Mouse (Mus musculus): Measurements from ENCODE around the gene Mreg.
A peak's percentile ranks its signal among the peaks of the same experiment; 100 is the strongest.

The Mreg gene

GRCm38 (mm10) chr1:72196626-72197359 lies 15.3 kb downstream of the Mreg start:
- no peak for DNase-seq (ENCODE audit: inconsistent age in 2 of 2, low spot score in 1 of 2)

DNA sequence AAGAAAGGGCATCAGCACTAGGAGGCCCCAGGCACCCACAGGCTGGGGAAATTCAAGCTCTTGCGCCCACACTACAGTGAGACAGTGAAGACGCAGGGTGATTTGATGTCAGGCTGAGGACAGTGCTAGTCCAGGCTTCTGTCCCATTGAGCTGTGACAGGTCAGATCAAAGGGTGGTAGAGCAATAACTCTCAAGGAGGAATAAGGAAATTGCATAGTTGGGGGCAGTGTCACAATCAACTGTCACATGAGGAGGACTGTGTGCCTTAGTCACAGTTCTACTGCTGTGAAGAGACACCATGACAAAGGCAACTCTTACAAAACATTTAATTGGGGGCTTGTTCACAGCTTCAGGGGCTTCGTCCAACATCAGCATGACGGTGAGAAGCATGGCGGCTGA lies 16.0 kb downstream of the Mreg start:
- no peak for DNase-seq (ENCODE audit: inconsistent age in 2 of 2, low spot score in 1 of 2)

DNA sequence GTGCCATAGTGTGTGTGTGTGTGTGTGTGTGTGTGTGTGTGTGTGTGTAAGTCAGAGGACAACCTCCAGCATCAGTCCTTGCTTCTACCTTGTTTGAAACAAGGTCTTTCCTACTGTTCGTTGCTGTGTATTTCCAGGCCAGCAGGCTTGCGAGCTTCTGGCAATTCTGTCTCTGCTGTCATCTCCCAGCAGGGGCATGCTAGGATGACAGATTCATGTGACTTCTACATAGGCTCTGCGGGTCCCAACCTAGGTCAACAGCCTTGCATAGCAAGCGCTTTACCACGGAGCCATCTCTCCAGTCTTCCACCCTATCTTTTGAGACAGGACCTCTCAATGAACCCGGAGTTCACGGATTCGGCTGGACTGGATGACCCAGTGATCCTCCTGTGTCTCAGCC lies 20.7 kb downstream of the Mreg start:
- DNase-seq (ENCODE audit: inconsistent age in 2 of 2, low spot score in 1 of 2), result no peak

GRCm38 (mm10) chr1:72188142-72188738 lies 23.9 kb downstream of the Mreg start:
- no peak for DNase-seq (ENCODE audit: inconsistent age in 2 of 2, low spot score in 1 of 2)

DNA sequence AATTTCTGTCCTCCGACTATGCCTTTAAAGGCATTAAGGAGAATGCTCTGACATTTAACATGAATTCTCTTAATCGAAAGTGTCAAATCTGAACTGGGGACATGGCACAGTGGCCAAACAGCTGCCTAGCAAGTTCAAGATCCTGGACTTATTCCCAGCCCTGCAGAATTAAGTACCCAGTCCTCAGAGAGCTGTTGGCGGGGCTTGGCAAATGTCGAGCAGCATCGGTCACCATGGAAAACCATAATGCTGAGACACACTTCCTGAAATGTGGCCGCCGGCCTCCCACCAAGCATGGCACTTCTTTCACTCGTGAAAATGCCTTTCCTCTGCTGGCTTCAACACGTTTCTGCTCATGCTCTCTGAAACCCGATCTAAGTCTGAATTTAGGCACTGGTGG lies 24.6 kb downstream of the Mreg start:
- DNase-seq (ENCODE audit: inconsistent age in 2 of 2, low spot score in 1 of 2), result no peak

GRCm38 (mm10) chr1:72186151-72186550 lies 26.0 kb downstream of the Mreg start:
- no peak for DNase-seq (ENCODE audit: inconsistent age in 2 of 2, low spot score in 1 of 2)

GRCm38 (mm10) chr1:72183554-72183953 lies 28.6 kb downstream of the Mreg start:
- DNase-seq (ENCODE audit: inconsistent age in 2 of 2, low spot score in 1 of 2), result no peak

- DNase-seq (ENCODE audit: inconsistent age in 2 of 2, low spot score in 1 of 2), result peak; percentile 33 to 59
Measured at GRCm38 (mm10) chr1:72182930-72183499, 29.1 kb downstream of the Mreg start.

DNA sequence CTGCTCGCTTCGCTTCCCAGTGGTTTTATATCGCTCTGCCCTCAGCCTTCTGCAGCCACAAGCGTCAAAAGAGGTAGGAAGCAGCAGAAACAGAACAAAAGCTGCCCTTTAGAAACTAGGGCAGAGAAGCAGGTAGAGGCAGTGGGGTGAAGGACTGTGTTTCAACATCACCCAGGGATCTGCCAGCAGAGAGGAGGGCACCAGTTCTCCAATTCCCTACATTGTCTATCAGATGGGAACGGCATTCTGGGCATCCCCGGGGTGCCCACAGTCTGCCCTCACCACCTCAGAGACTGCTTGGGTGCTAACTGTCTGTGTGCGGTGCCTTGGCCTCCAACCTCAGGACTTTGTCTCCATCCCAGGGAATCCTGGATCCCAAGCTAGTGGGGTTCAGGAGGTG lies 32.2 kb downstream of the Mreg start:
- no peak for DNase-seq (ENCODE audit: inconsistent age in 2 of 2, low spot score in 1 of 2)

- no peak for DNase-seq (ENCODE audit: inconsistent age in 2 of 2, low spot score in 1 of 2)
Measured at GRCm38 (mm10) chr1:72176239-72176638, 35.9 kb downstream of the Mreg start.

- no peak for DNase-seq (ENCODE audit: inconsistent age in 2 of 2, low spot score in 1 of 2)
Measured at GRCm38 (mm10) chr1:72174183-72174582, 37.9 kb downstream of the Mreg start.

- peak in 1 of 2 experiments; percentile 38 for DNase-seq (ENCODE audit: inconsistent age in 2 of 2, low spot score in 1 of 2)
Measured at GRCm38 (mm10) chr1:72173402-72174051, 38.6 kb downstream of the Mreg start.

- no peak for DNase-seq (ENCODE audit: inconsistent age in 2 of 2, low spot score in 1 of 2)
Measured at GRCm38 (mm10) chr1:72172788-72173187, 39.3 kb downstream of the Mreg start.

GRCm38 (mm10) chr1:72171001-72171860 lies 40.9 kb downstream of the Mreg start:
- DNase-seq (ENCODE audit: inconsistent age in 2 of 2, low spot score in 1 of 2), result no peak

GRCm38 (mm10) chr1:72167024-72167423 lies 45.1 kb downstream of the Mreg start:
- DNase-seq (ENCODE audit: inconsistent age in 2 of 2, low spot score in 1 of 2), result no peak

- no peak for DNase-seq (ENCODE audit: inconsistent age in 2 of 2, low spot score in 1 of 2)
Measured at GRCm38 (mm10) chr1:72166468-72166814, 45.7 kb downstream of the Mreg start.

DNA sequence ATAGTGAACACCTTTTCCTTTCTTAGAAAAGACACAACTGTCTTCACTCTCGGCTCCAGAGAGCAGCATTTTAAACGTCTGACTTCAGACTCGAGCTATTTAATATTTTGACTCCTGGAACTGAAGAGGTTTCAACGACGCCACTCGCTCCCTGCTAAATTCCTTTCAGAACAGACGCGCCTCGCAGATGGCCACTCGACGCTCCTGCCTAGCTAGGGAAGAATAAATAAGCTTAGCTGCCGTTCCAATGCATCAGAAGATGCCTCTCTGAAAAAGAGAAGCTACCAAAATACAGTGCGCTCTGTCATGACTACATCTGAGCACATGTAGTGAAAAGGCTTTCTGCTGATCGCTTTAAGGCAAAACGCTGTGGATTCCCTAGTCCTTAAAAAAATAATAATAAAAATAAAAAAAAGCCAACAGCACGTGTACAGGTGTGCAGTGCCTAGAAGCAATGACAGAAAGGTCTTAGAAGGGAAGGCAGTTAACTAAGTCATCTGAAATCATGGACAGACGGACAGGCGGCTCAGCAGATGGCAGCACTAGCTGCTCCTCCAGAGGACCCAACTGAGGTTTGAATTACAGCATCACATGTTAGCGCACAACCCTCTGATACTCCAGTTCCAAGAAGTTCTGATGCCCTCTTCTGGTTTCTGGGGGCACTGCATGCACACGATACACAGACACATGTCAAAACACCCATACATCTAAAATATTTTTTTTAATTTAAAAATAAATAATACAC lies 46.2 kb downstream of the Mreg start:
- DNase-seq (ENCODE audit: inconsistent age in 2 of 2, low spot score in 1 of 2), result no peak

GRCm38 (mm10) chr1:72160321-72160720 lies 51.8 kb downstream of the Mreg start:
- DNase-seq (ENCODE audit: inconsistent age in 2 of 2, low spot score in 1 of 2), result no peak

DNA sequence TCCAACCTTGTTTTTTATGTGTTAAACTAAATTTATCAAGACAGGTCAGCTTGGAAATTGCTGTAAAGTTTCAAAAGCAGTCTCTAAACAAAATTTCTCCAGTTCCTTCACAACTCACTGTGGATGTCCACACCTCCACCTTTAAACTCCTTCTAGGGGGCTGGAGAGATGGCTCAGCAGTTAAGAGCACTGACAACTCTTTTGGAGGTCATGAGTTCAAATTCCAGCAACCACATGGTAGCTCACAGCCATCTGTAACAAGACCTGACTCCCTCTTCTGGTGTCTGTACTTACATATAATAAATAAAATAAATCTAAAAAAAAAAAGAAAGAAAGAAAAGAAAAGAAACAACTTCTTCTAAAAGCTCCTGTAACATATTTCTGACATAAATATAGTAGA lies 67.1 kb downstream of the Mreg start:
- no peak for DNase-seq (ENCODE audit: inconsistent age in 2 of 2, low spot score in 1 of 2)

- no peak for DNase-seq (ENCODE audit: inconsistent age in 2 of 2, low spot score in 1 of 2)
Measured at GRCm38 (mm10) chr1:72144426-72144825, 67.7 kb downstream of the Mreg start.
